Mouse (Mus musculus): ENCODE measurements around the gene Ppfibp1. TPM values are rescaled to one million over a fixed set of nuclear protein-coding genes. Genes with fewer than 3 reads are reported as not detected.

Gene Ppfibp1
- polyA plus RNA-seq, 1 experiment from 2014 or later: 16.0 TPM

DNA sequence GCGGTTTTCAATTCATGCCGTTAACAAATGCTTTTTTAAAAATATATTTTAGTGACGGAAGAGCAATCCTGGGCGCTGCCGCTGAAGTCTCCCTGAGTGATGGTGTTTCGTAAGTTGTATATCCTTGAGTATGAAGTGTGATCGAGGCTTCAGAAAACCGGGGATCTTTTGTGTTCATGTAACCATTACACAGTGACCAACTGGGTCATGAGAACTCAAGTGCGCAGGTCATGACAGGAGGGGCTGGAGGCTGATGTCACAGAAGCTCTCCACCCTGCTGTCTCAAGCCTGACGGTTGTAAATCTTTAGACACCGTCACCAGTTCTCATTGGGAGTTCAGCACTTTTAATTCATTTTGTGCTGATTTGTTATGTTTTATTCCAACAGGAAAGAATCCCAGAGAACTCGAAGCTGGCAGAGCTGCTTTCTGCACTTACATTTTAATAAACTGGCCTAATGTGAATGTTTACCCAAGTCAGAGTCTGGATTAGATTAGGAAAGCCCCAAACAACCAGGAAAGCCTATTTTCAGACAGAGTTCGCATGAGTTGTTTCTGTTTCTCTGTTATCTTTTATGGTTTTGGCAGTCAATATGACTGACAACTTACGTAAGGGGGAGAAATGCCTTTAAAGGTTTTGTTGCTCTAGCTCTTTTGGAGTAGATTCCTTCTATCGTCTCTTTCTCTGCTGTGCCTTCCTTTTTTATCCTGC, 122.7 kb downstream of the Ppfibp1 start:
- Histone ChIP-seq H3K4me3 (replicated peaks; ENCODE audit: low read length) (no peak overlapping the region), H3K9ac (no peak overlapping the region), H3K27me3 (ENCODE audit: control insufficient read depth, insufficient read depth, low read length) (no peaks in the 10 kb centered on the region), H3K4me2 (replicated peaks) (no peak overlapping the region), H3K27ac (no peak overlapping the region), H3K9me3 (ENCODE audit: control insufficient read depth, low read length) (no peaks in the 10 kb centered on the region), H3K36me3 (replicated peaks; ENCODE audit: control insufficient read depth, insufficient read depth) (no peaks in the 10 kb centered on the region; the same call in 1 of the 2 replicates), H3K4me1 (replicated peaks; ENCODE audit: control insufficient read depth, insufficient read depth, low read length) (no peaks in the 10 kb centered on the region)
- WGBS: 93% methylated on average over 15 of the region's 15 CpGs
- ATAC-seq (ENCODE audit: low FRiP score) (no peak), DNase-seq (ENCODE audit: low spot score) (no peak)

DNA sequence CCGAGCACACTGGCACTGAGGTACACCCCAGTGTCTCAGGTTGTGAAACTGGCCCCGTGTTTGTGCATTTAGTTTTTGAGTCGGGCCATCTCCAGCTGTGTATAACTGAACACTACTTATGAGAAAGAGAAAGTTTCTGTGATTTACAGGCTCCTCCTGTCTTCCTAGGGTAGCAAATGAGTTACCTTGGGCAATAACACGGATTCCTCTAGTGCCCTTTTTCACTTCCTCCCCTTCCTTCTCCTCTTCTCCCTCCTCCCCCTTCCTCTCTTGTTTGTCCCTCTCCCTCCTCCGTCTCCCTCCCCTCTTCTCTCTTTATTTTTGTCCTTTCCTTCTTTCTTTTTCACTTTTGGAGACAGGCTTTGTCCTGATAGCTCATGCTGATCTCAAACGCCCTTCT, 123.3 kb downstream of the Ppfibp1 start:
- H3K27me3 ChIP-seq (ENCODE audit: control insufficient read depth, insufficient read depth, low read length): no peaks in the 10 kb centered on the region
- no peak for DNase-seq (ENCODE audit: low spot score)
- no peaks in the 10 kb centered on the region for H3K9me3 ChIP-seq (ENCODE audit: control insufficient read depth, low read length)
- H3K4me3 ChIP-seq (replicated peaks; ENCODE audit: low read length): no peak overlapping the region
- H3K4me1 ChIP-seq (replicated peaks; ENCODE audit: control insufficient read depth, insufficient read depth, low read length): no peaks in the 10 kb centered on the region
- H3K9ac ChIP-seq: no peak overlapping the region
- ATAC-seq (ENCODE audit: low FRiP score): no peak
- no peak overlapping the region for H3K27ac ChIP-seq
- H3K4me2 ChIP-seq (replicated peaks): no peak overlapping the region
- whole genome bisulfite sequencing: 71% methylated on average over 6 of the region's 6 CpGs
- no peaks in the 10 kb centered on the region; the same call in 1 of the 2 replicates for H3K36me3 ChIP-seq (replicated peaks; ENCODE audit: control insufficient read depth, insufficient read depth)

DNA sequence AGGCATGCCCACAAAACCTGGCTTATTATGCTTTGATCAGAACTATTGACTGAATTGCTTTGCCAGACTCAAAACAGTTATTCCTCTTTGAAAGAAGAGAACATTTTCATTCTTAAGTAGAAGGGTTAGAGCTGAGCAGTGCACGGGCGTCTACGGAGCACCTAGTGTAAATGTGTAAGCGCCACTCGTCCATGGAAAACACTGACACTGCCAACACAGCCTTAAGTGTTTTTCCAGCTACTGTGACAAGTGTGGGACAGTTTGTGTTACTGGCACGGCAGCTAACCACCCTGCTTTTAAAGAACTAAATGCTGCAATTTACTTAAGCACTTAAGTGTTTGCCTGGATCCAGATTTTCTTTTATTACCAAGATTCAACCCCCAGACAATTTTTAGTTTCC, 123.7 kb downstream of the Ppfibp1 start:
- ATAC-seq (ENCODE audit: low FRiP score): no peak
- H3K9me3 ChIP-seq (ENCODE audit: control insufficient read depth, low read length): no peaks in the 10 kb centered on the region
- 84% methylated on average over 6 of the region's 6 CpGs for WGBS

DNA sequence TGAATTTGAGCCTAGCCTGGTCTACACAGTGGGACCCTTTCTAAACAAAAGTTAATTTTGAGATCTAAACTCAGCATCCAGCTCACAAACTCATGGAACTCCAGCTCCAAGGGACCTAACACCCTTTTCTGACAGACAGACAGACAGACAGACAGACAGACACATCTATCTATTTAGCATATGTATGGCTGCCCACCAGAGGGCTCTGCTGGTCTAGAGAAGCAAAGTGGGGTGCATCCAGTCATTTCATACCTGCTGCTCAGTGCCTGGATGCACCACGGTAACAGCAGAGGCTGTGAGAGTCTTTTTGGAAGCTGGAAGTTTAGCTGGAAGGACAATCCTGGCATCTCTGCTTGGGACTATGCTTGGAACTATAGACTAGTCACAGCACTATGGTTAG, 125.3 kb downstream of the Ppfibp1 start:
- ATAC-seq (ENCODE audit: low FRiP score): no peak
- Histone ChIP-seq H3K4me1 (replicated peaks; ENCODE audit: control insufficient read depth, insufficient read depth, low read length) (no peaks in the 10 kb centered on the region), H3K36me3 (replicated peaks; ENCODE audit: control insufficient read depth, insufficient read depth) (no peaks in the 10 kb centered on the region; the same call in 1 of the 2 replicates), H3K9me3 (ENCODE audit: control insufficient read depth, low read length) (no peaks in the 10 kb centered on the region), H3K27me3 (ENCODE audit: control insufficient read depth, insufficient read depth, low read length) (no peaks in the 10 kb centered on the region), H3K27ac (no peak overlapping the region), H3K9ac (no peak overlapping the region), H3K4me2 (replicated peaks) (no peak overlapping the region), H3K4me3 (replicated peaks; ENCODE audit: low read length) (no peak overlapping the region)
- whole genome bisulfite sequencing: 61% methylated on average over 1 of the region's 1 CpGs
- no peak for DNase-seq (ENCODE audit: low spot score)

More for the DNA sequence above, 123.7 kb downstream of the Ppfibp1 start:
- Histone ChIP-seq H3K27ac (no peak overlapping the region), H3K27me3 (ENCODE audit: control insufficient read depth, insufficient read depth, low read length) (no peaks in the 10 kb centered on the region), H3K36me3 (replicated peaks; ENCODE audit: control insufficient read depth, insufficient read depth) (no peaks in the 10 kb centered on the region; the same call in 1 of the 2 replicates), H3K9ac (no peak overlapping the region), H3K4me1 (replicated peaks; ENCODE audit: control insufficient read depth, insufficient read depth, low read length) (no peaks in the 10 kb centered on the region), H3K4me3 (replicated peaks; ENCODE audit: low read length) (no peak overlapping the region), H3K4me2 (replicated peaks) (no peak overlapping the region)
- DNase-seq (ENCODE audit: low spot score): no peak

DNA sequence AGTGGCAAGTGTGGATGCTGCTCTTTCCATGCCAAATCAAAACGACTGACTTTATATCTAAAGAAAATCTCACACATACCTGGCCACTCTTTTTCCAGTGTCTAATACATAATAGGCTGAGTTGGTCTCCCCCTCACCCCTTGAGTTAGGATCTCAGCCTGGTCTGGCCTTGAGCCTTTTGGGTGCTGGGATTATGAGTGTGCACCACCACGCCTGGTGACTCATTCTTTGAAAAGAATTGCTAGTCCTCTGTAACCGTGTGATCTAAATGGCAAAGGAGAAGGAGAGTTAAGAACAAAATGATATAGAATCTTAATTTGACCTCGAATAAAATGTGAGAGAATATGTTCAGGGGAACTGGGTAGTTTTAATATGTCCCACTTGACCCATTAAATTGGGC, 129.6 kb downstream of the Ppfibp1 start:
- ATAC-seq (ENCODE audit: low FRiP score): no peak
- Histone ChIP-seq H3K4me1 (replicated peaks; ENCODE audit: control insufficient read depth, insufficient read depth, low read length) (no peaks in the 10 kb centered on the region), H3K4me2 (replicated peaks) (no peak overlapping the region), H3K36me3 (replicated peaks; ENCODE audit: control insufficient read depth, insufficient read depth) (no peaks in the 10 kb centered on the region; the same call in 1 of the 2 replicates), H3K9me3 (ENCODE audit: control insufficient read depth, low read length) (no peaks in the 10 kb centered on the region), H3K4me3 (replicated peaks; ENCODE audit: low read length) (no peak overlapping the region), H3K27ac (no peak overlapping the region), H3K9ac (no peak overlapping the region), H3K27me3 (ENCODE audit: control insufficient read depth, insufficient read depth, low read length) (no peaks in the 10 kb centered on the region)
- WGBS: 89% methylated on average over 4 of the region's 4 CpGs
- no peak for DNase-seq (ENCODE audit: low spot score)

- WGBS: 91% methylated on average over 5 of the region's 5 CpGs
- Histone ChIP-seq H3K9me3 (ENCODE audit: control insufficient read depth, low read length) (no peaks in the 10 kb centered on the region), H3K4me2 (replicated peaks) (no peak overlapping the region), H3K4me3 (replicated peaks; ENCODE audit: low read length) (no peak overlapping the region), H3K9ac (no peak overlapping the region), H3K27me3 (ENCODE audit: control insufficient read depth, insufficient read depth, low read length) (no peaks in the 10 kb centered on the region), H3K27ac (no peak overlapping the region), H3K36me3 (replicated peaks; ENCODE audit: control insufficient read depth, insufficient read depth) (no peaks in the 10 kb centered on the region; the same call in 1 of the 2 replicates), H3K4me1 (replicated peaks; ENCODE audit: control insufficient read depth, insufficient read depth, low read length) (no peaks in the 10 kb centered on the region)
- ATAC-seq (ENCODE audit: low FRiP score) (no peak), DNase-seq (ENCODE audit: low spot score) (no peak)
Measured at GRCm38 (mm10) chr6:147018364-147018763, 130.1 kb downstream of the Ppfibp1 start.

GRCm38 (mm10) chr6:147021181-147021580, 132.9 kb downstream of the Ppfibp1 start:
- 95% methylated on average over 5 of the region's 5 CpGs for WGBS
- H3K36me3 ChIP-seq (replicated peaks; ENCODE audit: control insufficient read depth, insufficient read depth): no peaks in the 10 kb centered on the region; the same call in 1 of the 2 replicates
- no peak overlapping the region for H3K4me2 ChIP-seq (replicated peaks)
- no peak for DNase-seq (ENCODE audit: low spot score)
- ATAC-seq (ENCODE audit: low FRiP score): no peak
- H3K4me1 ChIP-seq (replicated peaks; ENCODE audit: control insufficient read depth, insufficient read depth, low read length): no peaks in the 10 kb centered on the region
- no peak overlapping the region for H3K27ac ChIP-seq
- H3K27me3 ChIP-seq (ENCODE audit: control insufficient read depth, insufficient read depth, low read length): no peaks in the 10 kb centered on the region
- H3K9ac ChIP-seq: no peak overlapping the region
- no peak overlapping the region for H3K4me3 ChIP-seq (replicated peaks; ENCODE audit: low read length)
- H3K9me3 ChIP-seq (ENCODE audit: control insufficient read depth, low read length): no peaks in the 10 kb centered on the region

- Histone ChIP-seq H3K27ac (no peak overlapping the region), H3K4me1 (replicated peaks; ENCODE audit: control insufficient read depth, insufficient read depth, low read length) (no peaks in the 10 kb centered on the region), H3K4me3 (replicated peaks; ENCODE audit: low read length) (no peak overlapping the region), H3K4me2 (replicated peaks) (no peak overlapping the region), H3K27me3 (ENCODE audit: control insufficient read depth, insufficient read depth, low read length) (no peaks in the 10 kb centered on the region), H3K36me3 (replicated peaks; ENCODE audit: control insufficient read depth, insufficient read depth) (peaks cover 2% of the 10 kb centered on the region; the same call in 1 of the 2 replicates), H3K9me3 (ENCODE audit: control insufficient read depth, low read length) (no peaks in the 10 kb centered on the region), H3K9ac (no peak overlapping the region)
- ATAC-seq (ENCODE audit: low FRiP score): no peak
- DNase-seq (ENCODE audit: low spot score): no peak
- 82% methylated on average over 16 of the region's 16 CpGs for WGBS
Measured at GRCm38 (mm10) chr6:147022375-147023132, 134.3 kb downstream of the Ppfibp1 start.

GRCm38 (mm10) chr6:147023133-147023395, 134.8 kb downstream of the Ppfibp1 start:
- Histone ChIP-seq H3K9ac (no peak overlapping the region), H3K4me2 (replicated peaks) (no peak overlapping the region), H3K27me3 (ENCODE audit: control insufficient read depth, insufficient read depth, low read length) (no peaks in the 10 kb centered on the region), H3K9me3 (ENCODE audit: control insufficient read depth, low read length) (no peaks in the 10 kb centered on the region), H3K4me1 (replicated peaks; ENCODE audit: control insufficient read depth, insufficient read depth, low read length) (no peaks in the 10 kb centered on the region), H3K4me3 (replicated peaks; ENCODE audit: low read length) (no peak overlapping the region), H3K36me3 (replicated peaks; ENCODE audit: control insufficient read depth, insufficient read depth) (peaks cover 2% of the 10 kb centered on the region; the same call in 1 of the 2 replicates), H3K27ac (no peak overlapping the region)
- ATAC-seq (ENCODE audit: low FRiP score) (no peak), DNase-seq (ENCODE audit: low spot score) (no peak)
- 92% methylated on average over 2 of the region's 2 CpGs for WGBS
